Mouse (Mus musculus): ENCODE data around the gene Rnf167. TPM values are rescaled to one million over a fixed set of nuclear protein-coding genes. Genes with fewer than 3 reads are reported as not detected.

The Rnf167 gene
- 65.1 and 75.1 TPM in 2 replicates for polyA plus RNA-seq (2012; rRNA removed)

DNA sequence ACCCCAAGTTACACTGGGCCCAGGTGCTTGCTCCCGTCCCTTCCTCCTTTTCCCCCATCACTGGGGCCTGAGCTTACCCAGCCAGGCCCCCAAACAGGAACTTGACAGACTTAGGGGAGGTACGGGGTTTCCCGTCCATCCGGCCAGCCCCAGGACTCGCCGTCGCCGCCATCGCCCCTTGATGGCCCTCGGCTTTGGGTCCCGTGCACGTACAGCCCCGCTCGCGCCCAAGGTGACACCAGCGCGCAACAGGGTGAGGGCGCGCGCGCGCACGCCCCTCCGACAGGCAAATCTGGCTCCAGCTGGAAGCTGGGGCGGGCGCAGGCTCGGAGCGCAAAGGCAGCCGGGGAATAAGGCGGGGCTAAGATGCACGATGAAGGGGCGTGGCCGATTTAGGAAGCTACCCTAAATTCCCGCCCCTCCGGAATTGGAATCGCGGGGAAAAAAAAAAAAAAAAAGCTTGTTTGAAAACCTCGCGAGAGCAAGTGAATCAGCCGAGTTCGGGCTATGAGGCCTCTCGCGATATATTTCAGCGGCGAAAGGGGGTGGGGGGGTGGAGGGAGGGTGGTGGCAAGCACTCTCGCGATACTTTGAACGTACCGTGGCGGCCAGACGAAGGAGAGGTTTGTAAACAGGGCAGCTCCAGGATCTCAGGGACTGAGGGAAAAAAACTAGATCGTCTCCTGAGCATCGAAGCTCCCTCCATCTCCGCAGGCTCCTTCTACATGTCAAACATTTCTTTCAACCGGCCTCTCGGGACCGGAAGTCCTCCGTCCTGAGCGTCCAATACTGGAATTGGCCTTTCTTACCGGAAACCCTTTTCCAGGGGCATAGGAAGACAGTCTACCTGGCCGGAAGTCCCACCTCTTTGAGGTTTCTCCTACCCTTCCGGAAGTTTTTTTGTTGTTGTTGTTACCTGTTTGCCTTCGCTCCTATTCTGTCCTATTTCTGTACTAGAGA is at the start of gene Rnf167, which contains the start of gene Slc25a11:
Rnf167 (plus strand) TSS at position 545 of the 960 bp plus-strand sequence.
Slc25a11 (minus strand) TSS at position 789 of the 960 bp plus-strand sequence.

DNA sequence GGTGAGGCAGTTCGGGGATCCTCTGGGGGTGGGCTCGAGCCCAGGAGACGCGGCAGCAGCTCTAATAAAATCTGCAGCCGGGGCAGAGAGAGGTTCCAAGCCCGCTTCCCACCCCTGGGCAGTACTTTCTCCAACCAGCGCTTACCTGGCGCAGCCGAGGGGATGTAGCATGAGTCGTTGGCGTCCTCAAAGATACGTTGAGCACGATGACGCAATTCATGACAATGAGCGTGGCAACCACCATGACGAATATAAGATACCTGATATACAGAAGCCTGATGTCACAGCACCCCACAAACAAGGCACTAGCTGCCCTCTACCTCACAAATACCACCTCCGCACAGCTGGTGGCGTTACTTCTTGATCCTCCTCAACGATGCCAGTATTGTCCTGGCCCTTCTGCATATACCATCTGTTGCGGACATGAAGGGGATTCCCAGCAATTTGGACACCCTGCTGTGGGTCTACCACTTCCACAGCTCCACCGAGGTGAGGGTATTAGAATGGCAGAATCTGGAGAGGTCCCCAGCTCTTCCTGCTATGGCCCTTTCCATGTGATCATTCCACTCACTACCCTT is 31.4 kb upstream of the Rnf167 start, which contains the start of gene 4930544D05Rik:
4930544D05Rik (plus strand) TSS at position 333 of the 578 bp plus-strand sequence.

DNA sequence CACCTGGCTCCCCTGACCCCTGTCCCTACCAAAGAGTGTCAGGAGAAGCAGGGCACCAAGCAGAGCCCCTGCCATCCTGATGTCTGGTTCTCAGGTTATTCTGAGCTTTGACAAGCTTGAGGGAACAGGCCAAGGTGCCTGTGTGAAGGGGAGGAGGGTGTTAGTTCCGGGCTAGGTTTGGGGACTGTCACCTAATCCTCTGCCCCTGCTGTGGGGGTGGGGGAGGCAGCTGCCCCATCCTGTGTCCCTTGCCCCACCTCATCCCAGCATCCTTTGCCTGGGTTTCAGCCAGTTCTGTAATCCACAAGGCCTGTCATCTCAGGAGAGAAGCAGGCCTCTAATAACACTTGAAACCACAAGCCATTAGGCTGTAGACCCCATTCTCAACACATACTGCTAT is 27.9 kb upstream of the Rnf167 start, which contains the start of gene Chrne:
Chrne (minus strand) TSS at position 116 of the 400 bp plus-strand sequence.

DNA sequence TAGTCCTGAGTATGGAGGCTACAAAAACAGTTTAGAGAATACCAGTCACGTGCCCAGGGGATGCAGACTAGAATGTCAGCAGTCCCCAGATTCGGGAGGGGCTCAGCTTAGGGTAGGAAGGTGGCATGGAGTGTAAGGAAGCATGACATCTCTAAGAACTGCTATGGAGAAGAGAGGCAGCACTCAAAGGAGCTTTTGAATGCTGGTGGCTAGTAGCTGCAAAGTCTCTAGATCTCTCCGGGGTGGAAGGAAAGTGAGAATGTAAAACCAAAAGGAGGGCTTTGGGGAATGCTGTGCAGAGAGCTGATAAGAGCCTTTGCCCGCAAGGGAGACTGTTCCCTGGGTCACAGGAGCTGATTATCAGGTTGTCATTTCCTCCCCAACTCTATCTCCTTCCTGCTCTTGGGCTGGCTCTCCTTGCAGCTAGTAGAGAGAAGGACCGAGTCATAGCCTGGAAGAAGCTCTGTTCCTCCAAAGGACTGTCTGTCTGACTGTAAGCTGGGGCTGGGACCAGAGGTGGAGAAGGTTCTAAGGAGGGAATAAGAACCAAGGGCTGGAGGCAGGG is 8.2 kb upstream of the Rnf167 start, which contains the start of gene Gp1ba:
Gp1ba (plus strand) TSS at position 409 of the 565 bp plus-strand sequence.

DNA sequence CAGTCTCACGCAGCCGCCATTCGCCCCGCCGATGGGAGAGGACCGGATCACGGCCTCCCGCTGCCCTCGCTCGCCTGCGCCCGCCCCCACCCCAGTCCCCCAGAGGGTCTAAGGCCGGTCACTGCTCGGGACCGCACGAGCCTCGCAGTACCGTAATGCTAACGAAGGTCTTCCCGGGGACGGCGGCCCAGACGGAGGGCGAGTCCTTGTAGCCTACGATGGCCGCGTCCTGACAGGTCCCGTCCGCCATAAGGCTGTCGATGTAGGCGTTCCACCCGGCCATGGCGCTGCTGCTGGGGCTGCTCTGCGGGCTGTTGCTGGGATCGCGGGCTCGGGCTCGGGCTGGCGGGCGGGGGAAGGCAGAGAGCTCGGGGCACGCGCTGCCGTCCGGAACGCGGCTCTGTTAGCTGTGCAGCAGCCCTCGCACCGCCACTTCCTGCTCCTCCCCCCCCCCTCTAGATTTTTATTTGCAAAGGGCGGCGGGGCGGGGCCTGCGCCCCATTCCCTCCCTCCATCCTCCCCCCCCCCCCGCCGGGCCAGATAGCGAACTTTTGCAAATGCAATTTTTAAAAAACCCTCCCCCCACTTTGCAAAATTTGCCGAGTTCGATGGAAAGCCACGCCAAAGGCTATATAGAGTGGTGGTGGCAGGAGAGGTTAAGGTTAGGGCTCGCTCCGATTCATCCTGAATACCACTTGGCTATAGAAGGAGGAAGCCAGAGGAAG is 7.3 kb downstream of the Rnf167 start, which contains the start of gene Pfn1:
Pfn1 (minus strand) TSS at position 447 of the 725 bp plus-strand sequence.

DNA sequence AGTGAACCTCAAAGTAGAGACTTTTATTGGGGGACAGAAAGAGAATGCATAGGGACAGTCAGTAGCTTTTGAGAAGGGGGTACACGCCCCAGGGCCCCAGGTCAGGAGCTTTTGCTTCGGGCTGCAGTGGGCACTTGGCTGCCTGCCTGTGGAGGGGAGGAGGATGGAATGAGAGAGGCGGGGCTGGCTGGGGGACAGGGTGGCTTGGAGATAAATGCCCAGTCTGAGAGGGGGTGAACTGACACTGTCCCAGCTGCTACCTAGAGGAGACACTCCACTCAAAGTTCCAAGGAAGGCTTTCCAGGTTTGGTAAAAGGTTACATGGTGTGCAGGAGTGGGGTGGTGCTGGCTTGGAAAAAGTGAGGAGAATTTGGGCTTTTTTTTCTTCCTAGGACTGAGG is 9.9 kb downstream of the Rnf167 start, which contains the start of gene Eno3:
Eno3 (plus strand) TSS at position 239 of the 400 bp plus-strand sequence.

DNA sequence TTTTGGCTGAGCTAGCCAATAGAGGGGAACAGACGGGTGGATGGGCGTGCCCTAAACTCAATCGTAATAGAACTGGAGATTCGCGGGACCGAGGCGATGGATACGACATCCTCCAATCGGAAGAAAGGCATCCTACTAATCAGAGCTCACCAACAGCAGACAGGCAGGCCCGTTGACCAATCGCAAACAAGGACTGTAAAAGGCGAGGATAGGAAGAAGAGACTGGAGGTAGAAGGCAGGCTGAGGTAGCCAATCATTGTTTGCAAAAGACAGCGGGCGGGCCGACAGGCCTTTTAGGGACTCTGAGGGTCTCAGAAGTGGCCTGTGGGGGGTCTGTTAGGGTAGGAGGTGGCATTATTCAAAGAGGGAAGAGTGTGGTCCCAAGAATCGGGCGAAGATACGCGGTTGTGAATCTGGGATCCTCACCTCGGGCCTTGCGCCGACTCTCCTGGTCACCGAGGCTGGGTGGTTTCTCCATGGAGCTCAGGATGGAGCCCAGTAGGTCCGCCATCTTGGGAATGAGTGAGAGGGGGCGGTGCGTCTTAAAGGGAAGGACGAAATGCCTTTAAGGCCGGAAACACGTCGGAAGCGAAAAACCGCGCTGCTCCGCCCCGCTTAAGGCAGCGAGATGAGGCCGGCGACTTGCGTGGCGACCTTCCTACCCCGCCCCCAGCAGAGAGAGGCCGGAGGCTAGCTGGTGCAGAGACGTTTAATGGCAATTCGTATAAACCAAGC is 21.9 kb downstream of the Rnf167 start, which contains the start of gene Spag7:
Spag7 (minus strand) TSS at position 646 of the 735 bp plus-strand sequence.

DNA sequence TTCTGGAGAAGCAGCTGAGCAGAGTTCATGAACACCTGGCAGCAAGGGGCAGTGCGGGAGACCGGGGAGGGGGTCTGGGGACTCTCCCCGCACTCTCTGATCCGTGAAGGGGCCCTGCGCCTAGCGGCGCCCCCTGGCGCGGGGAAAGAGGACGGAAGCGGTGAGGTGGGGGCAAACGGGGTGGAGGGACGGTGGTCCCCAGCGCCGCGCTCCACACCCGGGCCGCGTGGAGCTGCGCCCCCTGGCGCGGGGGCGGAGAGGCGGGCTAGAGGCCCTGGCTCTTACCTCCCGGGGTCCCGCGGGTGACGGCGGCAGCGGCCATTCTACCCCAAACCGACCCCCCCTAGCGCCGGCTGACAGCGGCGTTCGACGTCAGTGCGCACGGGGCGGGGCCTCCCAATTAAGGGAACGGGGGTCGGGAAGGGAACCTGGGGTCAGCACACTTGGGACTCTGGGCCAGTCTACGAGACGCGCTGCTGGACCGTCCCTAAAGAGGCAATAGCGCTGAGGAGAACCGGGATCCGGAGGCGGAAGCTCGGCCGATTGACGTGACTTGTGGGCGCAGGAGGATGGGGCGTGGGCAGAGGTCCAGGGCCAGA is 40.7 kb downstream of the Rnf167 start, which contains the start of gene Camta2:
Camta2 (minus strand) TSS at position 505 of the 599 bp plus-strand sequence.

DNA sequence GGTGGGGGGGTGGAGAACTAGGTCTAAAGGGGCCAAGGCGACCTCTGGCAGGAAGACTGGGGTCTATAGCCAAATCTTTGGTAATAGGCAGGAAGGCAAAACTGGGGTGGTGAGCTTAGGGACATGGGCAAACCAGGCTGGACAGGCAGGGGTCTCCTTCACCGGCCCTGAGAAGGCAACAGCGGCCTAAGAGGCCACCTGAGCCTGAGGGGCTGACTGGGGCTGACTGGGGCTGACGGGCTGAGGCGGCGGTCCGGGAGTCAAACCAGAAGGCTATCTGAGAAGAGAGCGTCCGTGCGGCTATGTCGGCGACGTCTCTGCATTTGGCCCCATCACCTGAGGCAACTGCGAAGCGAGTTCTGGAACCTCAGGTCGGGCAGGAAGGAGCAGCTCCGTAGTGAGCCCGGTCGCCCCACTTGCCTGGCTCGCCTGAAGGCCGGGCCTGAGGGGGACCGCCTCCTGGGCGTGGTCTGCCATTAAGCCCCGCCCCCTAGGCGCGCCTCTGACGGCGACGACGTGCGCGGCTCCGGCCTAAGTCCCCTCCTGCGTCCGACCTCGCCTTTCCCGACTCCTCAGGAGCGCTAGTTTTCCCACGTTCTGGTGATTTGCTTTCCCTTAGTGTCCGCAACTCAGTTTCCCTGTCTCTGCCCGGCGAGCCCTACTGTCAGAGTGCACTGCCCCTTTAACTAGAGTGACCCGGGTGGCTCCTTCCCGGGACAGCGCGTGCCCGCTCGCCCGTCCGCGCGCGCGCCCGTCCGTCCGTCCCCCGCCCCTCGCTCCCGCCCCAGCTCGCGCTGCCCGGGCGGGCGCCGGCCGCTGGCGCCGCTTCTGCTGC is 52.9 kb downstream of the Rnf167 start, which contains the start of the genes Inca1 and Kif1c:
Inca1 (minus strand) TSS at position 434 of the 835 bp plus-strand sequence.
Kif1c (plus strand) TSS at position 827 of the 835 bp plus-strand sequence.

Other genes with a start within 250 kb of the Rnf167 start
- 34.7 and 45.0 TPM in 2 replicates for gene Pelp1, start 237.2 kb upstream of the Rnf167 start, polyA plus RNA-seq (2012; rRNA removed)
- gene Arrb2, start 214.6 kb upstream of the Rnf167 start, polyA plus RNA-seq (2012; rRNA removed) = 49.1 and 64.2 TPM in 2 replicates
- gene Med11, start 195.3 kb upstream of the Rnf167 start, polyA plus RNA-seq (2012; rRNA removed) = 37.6 and 48.2 TPM in 2 replicates
- gene Zmynd15, start 187.8 kb upstream of the Rnf167 start, polyA plus RNA-seq (2012; rRNA removed) = 0.47 and 0.52 TPM in 2 replicates
- gene Cxcl16, start 187.3 kb upstream of the Rnf167 start, polyA plus RNA-seq (2012; rRNA removed) = 1.7 and 2.2 TPM in 2 replicates
- 1.2 and 1.3 TPM in 2 replicates for gene Tm4sf5, start 142.0 kb upstream of the Rnf167 start, polyA plus RNA-seq (2012; rRNA removed)
- 0.22 and 0.30 TPM in 2 replicates for gene Vmo1, start 132.6 kb upstream of the Rnf167 start, polyA plus RNA-seq (2012; rRNA removed)
- gene Gltpd2, start 128.0 kb upstream of the Rnf167 start, polyA plus RNA-seq (2012; rRNA removed) = 0.25 and 0.60 TPM in 2 replicates
- 450 and 522 TPM in 2 replicates for gene Psmb6, start 121.9 kb upstream of the Rnf167 start, polyA plus RNA-seq (2012; rRNA removed)
- gene Gm40193, start 114.3 kb upstream of the Rnf167 start, polyA plus RNA-seq (2012; rRNA removed) = not detected in 2 replicates
- gene Pld2, start 107.2 kb upstream of the Rnf167 start, polyA plus RNA-seq (2012; rRNA removed) = 7.3 and 9.7 TPM in 2 replicates
- gene Mink1, start 84.4 kb upstream of the Rnf167 start, polyA plus RNA-seq (2012; rRNA removed) = 51.8 and 75.5 TPM in 2 replicates
- not detected in 2 replicates for gene 4930544D05Rik, start 31.4 kb upstream of the Rnf167 start, polyA plus RNA-seq (2012; rRNA removed)
- gene Chrne, start 28.0 kb upstream of the Rnf167 start, polyA plus RNA-seq (2012; rRNA removed) = not detected in 2 replicates
- gene Gp1ba, start 8.1 kb upstream of the Rnf167 start, polyA plus RNA-seq (2012; rRNA removed) = 0.71 and 1.1 TPM in 2 replicates
- 97.5 and 110 TPM in 2 replicates for gene Slc25a11, start 244 bp downstream of the Rnf167 start, polyA plus RNA-seq (2012; rRNA removed)
- 596 and 833 TPM in 2 replicates for gene Pfn1, start 7.4 kb downstream of the Rnf167 start, polyA plus RNA-seq (2012; rRNA removed)
- 31.1 and 40.7 TPM in 2 replicates for gene Eno3, start 10.0 kb downstream of the Rnf167 start, polyA plus RNA-seq (2012; rRNA removed)
- gene Spag7, start 22.2 kb downstream of the Rnf167 start, polyA plus RNA-seq (2012; rRNA removed) = 113 and 176 TPM in 2 replicates
- gene Camta2, start 40.9 kb downstream of the Rnf167 start, polyA plus RNA-seq (2012; rRNA removed) = 12.3 TPM in 2 replicates
- gene Inca1, start 52.9 kb downstream of the Rnf167 start, polyA plus RNA-seq (2012; rRNA removed) = 0.44 and 1.1 TPM in 2 replicates
- gene Kif1c, start 53.3 kb downstream of the Rnf167 start, polyA plus RNA-seq (2012; rRNA removed) = 28.3 and 36.8 TPM in 2 replicates
- 4.8 and 5.2 TPM in 2 replicates for gene Zfp3, start 117.0 kb downstream of the Rnf167 start, polyA plus RNA-seq (2012; rRNA removed)
- 0.05 TPM in 1 of 2 replicates, not detected in the other for gene Scimp, start 165.4 kb downstream of the Rnf167 start, polyA plus RNA-seq (2012; rRNA removed)
- 19.7 and 22.9 TPM in 2 replicates for gene Rabep1, start 197.5 kb downstream of the Rnf167 start, polyA plus RNA-seq (2012; rRNA removed)